In genomic region chr9:48176764-48177163, GRCm38 (mm10) we compare ENCODE assay signal across 12 mouse cellular contexts. TPM values are rescaled to one million over a fixed set of nuclear protein-coding genes. Genes with fewer than 3 reads are reported as not detected.
DNase-seq lines count a peak whose midpoint lies in the region; ATAC-seq and TF ChIP-seq lines count a peak whose summit lies in the region.
"Had no signal": no experiment of that assay in that cellular context is flagged by ENCODE, and none has a peak within 500 bp of the region (broad histone marks: within the 10 kb centered on the region; RNA-seq: fewer than 3 reads in every experiment).

No protein-coding gene starts in this region.

- H3K36me3 ChIP-seq in intestine, postnatal 0 days (ENCODE audit: control insufficient read depth, insufficient read depth), result no peaks in the 10 kb centered on the region
- H3K36me3 ChIP-seq in intestine, embryonic 16.5 days (ENCODE audit: control insufficient read depth, insufficient read depth, low read length), result no peaks in the 10 kb centered on the region
- H3K36me3 ChIP-seq: heart, embryonic 10.5 days had no signal

- H3K4me3 ChIP-seq in intestine, postnatal 0 days (ENCODE audit: low read depth, low read length), result no peak overlapping the region
- H3K4me3 ChIP-seq in intestine, embryonic 16.5 days (ENCODE audit: low read length), result no peak overlapping the region
- H3K4me3 ChIP-seq: heart, embryonic 10.5 days had no signal

- ATAC-seq in intestine, postnatal 0 days, result no peak
- ATAC-seq in intestine, embryonic 16.5 days, result no peak
- ATAC-seq in monocyte, adult 5-6 weeks (replicated peaks; ENCODE audit: insufficient number of reproducible peaks, low FRiP score, low TSS enrichment, poor library complexity, severe bottlenecking), result no peak

- peak; percentile 2 for DNase-seq in thymus, postnatal 25 days
- DNase-seq in thymus, postnatal 36 days, result no peak
- DNase-seq in c-Kit-positive CD71-positive TER-119-negative erythroid progenitor cells, embryonic 14.5 days (ENCODE audit: low read depth), result peak; percentile 20
- no peak for DNase-seq in ovary, postnatal 14 days (ENCODE audit: low spot score)
- DNase-seq in adrenal gland, postnatal 4 days (ENCODE audit: low spot score in 2 of 2), result no peak
- DNase-seq: kidney, adult 18-20 months; right cerebral cortex, adult 18-20 months had no signal

- H3K9ac ChIP-seq in intestine, postnatal 0 days (ENCODE audit: low read depth, low read length), result no peak overlapping the region
- no peak overlapping the region for H3K9ac ChIP-seq in intestine, embryonic 16.5 days (ENCODE audit: low read depth, low read length)

- no peaks in the 10 kb centered on the region for H3K4me1 ChIP-seq in intestine, postnatal 0 days (replicated peaks; ENCODE audit: control insufficient read depth, insufficient read depth, low read length)
- no peaks in the 10 kb centered on the region for H3K4me1 ChIP-seq in intestine, embryonic 16.5 days (ENCODE audit: control insufficient read depth, insufficient read depth, low read length)

- no peak overlapping the region for H3K27ac ChIP-seq in intestine, postnatal 0 days (ENCODE audit: low read depth, low read length)
- no peak overlapping the region for H3K27ac ChIP-seq in intestine, embryonic 16.5 days (ENCODE audit: low read length)
- H3K27ac ChIP-seq: heart, embryonic 10.5 days had no signal

- no peak overlapping the region for H3K4me2 ChIP-seq in intestine, postnatal 0 days (replicated peaks; ENCODE audit: low read depth)
- H3K4me2 ChIP-seq in intestine, embryonic 16.5 days (ENCODE audit: low read depth, low read length), result no peak overlapping the region
- H3K4me2 ChIP-seq: midbrain, embryonic 11.5 days had no signal

- WGBS in intestine, postnatal 0 days, result 59% methylated on average over 1 of the region's 1 CpGs
- WGBS in intestine, embryonic 16.5 days, result 55% methylated on average over 1 of the region's 1 CpGs

- no peaks in the 10 kb centered on the region for H3K27me3 ChIP-seq in intestine, postnatal 0 days (replicated peaks; ENCODE audit: control insufficient read depth, insufficient read depth, low read length)
- H3K27me3 ChIP-seq in intestine, embryonic 16.5 days (replicated peaks; ENCODE audit: control insufficient read depth, insufficient read depth, low read length), result no peaks in the 10 kb centered on the region

- no peaks in the 10 kb centered on the region for H3K9me3 ChIP-seq in intestine, postnatal 0 days (ENCODE audit: control insufficient read depth)
- no peaks in the 10 kb centered on the region for H3K9me3 ChIP-seq in intestine, embryonic 16.5 days (ENCODE audit: control insufficient read depth, low read length)
- H3K9me3 ChIP-seq: heart, embryonic 10.5 days had no signal

- peak; percentile 53 for TF ChIP-seq CTCF in intestine, postnatal 0 days (IDR thresholded peaks at IDR 0.05; ENCODE audit: low read depth)

RNA-seq across cellular contexts. Expression of gene Nxpe4, which starts 14.9 kb away (rescaled TPM):
- 2.0 and 2.8 TPM in 2 replicates for polyA plus RNA-seq in intestine, postnatal 0 days (2015; fragmentation: Nextera tagmentation; extraction: Ambion mirVana)
- polyA plus RNA-seq in intestine, embryonic 16.5 days (2015; fragmentation: Nextera tagmentation; extraction: Ambion mirVana), result 4.4 and 4.5 TPM in 2 replicates
- 97.0 to 141 TPM (median 133 TPM) in 3 replicates for total RNA-seq in monocyte, adult 5-6 weeks (2017)
- 10 to 100 TPM; 10.8 to 11.1 TPM for total RNA-seq in adrenal gland, postnatal 4 days (2021)

Comparison
In these comparisons a context has a peak if more than half of its experiments do, and no peak if none do; other contexts are left out.
1. DNase-seq: peak in thymus, postnatal 25 days (single experiment) and c-Kit-positive CD71-positive TER-119-negative erythroid progenitor cells, embryonic 14.5 days (single experiment); none in thymus, postnatal 36 days (0 of 2), ovary, postnatal 14 days (single experiment) and adrenal gland, postnatal 4 days (0 of 2).